ENCODE assay signal across 32 mouse cellular contexts in genomic region chr3:107761446-107761845, GRCm38 (mm10).
"Had no signal": no experiment of that assay in that cellular context is flagged by ENCODE, and none has a peak within 500 bp of the region (broad histone marks: within the 10 kb centered on the region; RNA-seq: fewer than 3 reads in every experiment).

No protein-coding gene starts in this region.

- H3K4me2 ChIP-seq: heart, embryonic 15.5 days; kidney, embryonic 15.5 days had no signal

- H3K27ac ChIP-seq: hindbrain, embryonic 14.5 days; hindbrain, embryonic 15.5 days; kidney, postnatal 0 days had no signal

- H3K36me3 ChIP-seq: heart, embryonic 12.5 days; heart, embryonic 15.5 days; hindbrain, embryonic 10.5 days; hindbrain, embryonic 12.5 days; hindbrain, embryonic 15.5 days; intestine, embryonic 15.5 days; kidney, embryonic 15.5 days had no signal

- H3K4me3 ChIP-seq: heart, embryonic 12.5 days; hindbrain, embryonic 12.5 days; hindbrain, embryonic 15.5 days; kidney, embryonic 15.5 days; layer of hippocampus, adult 2 months; left cerebral cortex, adult 2 months had no signal

- H3K9me3 ChIP-seq: heart, embryonic 12.5 days; heart, embryonic 13.5 days; heart, embryonic 15.5 days; hindbrain, embryonic 10.5 days; hindbrain, embryonic 12.5 days; hindbrain, embryonic 15.5 days; intestine, embryonic 15.5 days; kidney, embryonic 15.5 days had no signal

- H3K27me3 ChIP-seq: heart, embryonic 13.5 days; heart, embryonic 15.5 days; hindbrain, embryonic 15.5 days had no signal

- ATAC-seq: hindbrain, embryonic 16.5 days; hindbrain, postnatal 0 days; intestine, embryonic 15.5 days; intestine, embryonic 16.5 days; intestine, postnatal 0 days had no signal

- H3K9ac ChIP-seq: heart, embryonic 13.5 days; hindbrain, embryonic 12.5 days; hindbrain, embryonic 14.5 days; hindbrain, embryonic 15.5 days; intestine, embryonic 15.5 days; kidney, embryonic 15.5 days had no signal

- DNase-seq: heart, postnatal 10 days; heart, postnatal 14 days; heart, postnatal 36 days; heart, postnatal 4 days; kidney, adult 11 months; kidney, adult 18-20 months; kidney, adult 2 months; kidney, adult 8-10 months; kidney, adult 9 months; kidney, postnatal 10 days; kidney, postnatal 14 days; kidney, postnatal 25 days; kidney, postnatal 36 days; kidney, postnatal 4 days; layer of hippocampus, adult 9-11 months; layer of hippocampus, postnatal 36 days had no signal
